Comparison of ENCODE assay signal across 16 mouse cellular contexts in genomic region chr2:132307213-132307843, GRCm38 (mm10). TPM values are rescaled to one million over a fixed set of nuclear protein-coding genes. Genes with fewer than 3 reads are reported as not detected.
DNase-seq lines count a peak whose midpoint lies in the region.
"Had no signal": no experiment of that assay in that cellular context is flagged by ENCODE, and none has a peak within 500 bp of the region (broad histone marks: within the 10 kb centered on the region; RNA-seq: fewer than 3 reads in every experiment).

No protein-coding gene starts in this region.

- peak; percentile 32 to 43 for DNase-seq in gastrocnemius, adult 8-10 months (ENCODE audit: low spot score in 2 of 2)
- no peak for DNase-seq in gastrocnemius, postnatal 10 days
- peak; percentile 29 for DNase-seq in testis, postnatal 10 days (ENCODE audit: low spot score)
- DNase-seq in testis, postnatal 14 days (ENCODE audit: low spot score), result no peak
- peak; percentile 83 for DNase-seq in cerebellum, adult 9-10 months
- DNase-seq in skeletal muscle tissue, adult 2 months (ENCODE audit: low read depth, low spot score), result peak; percentile 46
- DNase-seq in adrenal gland, adult 8-10 months, result no peak
- no peak for DNase-seq in urinary bladder, adult 2 months (ENCODE audit: low spot score)
- DNase-seq: adrenal gland, adult 2 months; heart, postnatal 4 days; kidney, adult 18-20 months; kidney, postnatal 10 days; lung, adult 18-20 months; lung, postnatal 10 days; spleen, adult 18-20 months; thymus, postnatal 14 days had no signal

RNA-seq across cellular contexts. Expression of gene Cds2, which starts 44.4 kb away (rescaled TPM):
- total RNA-seq in gastrocnemius, adult 8-10 months (2022), result 10 to 100 TPM; 13.4 to 20.7 (median 15.7) TPM
- 10 to 100 TPM; 21.7 to 25.4 TPM for total RNA-seq in gastrocnemius, postnatal 10 days (2021)
- total RNA-seq in adrenal gland, adult 8-10 months (2022), result 100 to 1,000 TPM in 1 of 4 experiments, 10 to 100 TPM in 3; 73.5 to 114 (median 87.4) TPM
- 38.4 and 52.2 TPM in 2 replicates for polyA plus RNA-seq in urinary bladder, adult 2 months (2012; rRNA removed)

RNA-seq across cellular contexts. Expression of gene Pcna, which starts 54.2 kb away (rescaled TPM):
- 10 to 100 TPM; 19.1 to 21.7 (median 20.9) TPM for total RNA-seq in gastrocnemius, adult 8-10 months (2022)
- total RNA-seq in gastrocnemius, postnatal 10 days (2021), result 10 to 100 TPM; 42.2 to 50.7 TPM
- 10 to 100 TPM; 58.8 to 71.5 (median 65.4) TPM for total RNA-seq in adrenal gland, adult 8-10 months (2022)
- 73.2 and 96.5 TPM in 2 replicates for polyA plus RNA-seq in urinary bladder, adult 2 months (2012; rRNA removed)

RNA-seq across cellular contexts. Expression of gene Tmem230, which starts 59.7 kb away (rescaled TPM):
- 10 to 100 TPM; 25.1 to 30.6 (median 28.4) TPM for total RNA-seq in gastrocnemius, adult 8-10 months (2022)
- 10 to 100 TPM; 21.6 to 26.9 TPM for total RNA-seq in gastrocnemius, postnatal 10 days (2021)
- 10 to 100 TPM; 44.1 to 48.7 (median 46.3) TPM for total RNA-seq in adrenal gland, adult 8-10 months (2022)
- 44.1 and 48.0 TPM in 2 replicates for polyA plus RNA-seq in urinary bladder, adult 2 months (2012; rRNA removed)

Comparison
In these comparisons a context has a peak if more than half of its experiments do, and no peak if none do; other contexts are left out.
1. DNase-seq: peak in gastrocnemius, adult 8-10 months (2 of 2), testis, postnatal 10 days (single experiment), cerebellum, adult 9-10 months (single experiment) and skeletal muscle tissue, adult 2 months (single experiment); none in gastrocnemius, postnatal 10 days (single experiment), testis, postnatal 14 days (single experiment), adrenal gland, adult 8-10 months (single experiment) and urinary bladder, adult 2 months (single experiment).